Mouse (Mus musculus) common myeloid progenitor, adult 5-6 weeks (primary cell): ENCODE results near the gene Mpzl1. TPM values are rescaled to one million over a fixed set of nuclear protein-coding genes. Genes with fewer than 3 reads are reported as not detected.

Experiments
- ATAC-seq: replicated peaks from 2 replicates; pipeline ENCODE4 v1.8.0; 2016; ENCODE audit warnings: low read depth, mild to moderate bottlenecking, moderate TSS enrichment, inconsistent platforms; ENCODE audit not compliant: poor library complexity, severe bottlenecking
- total RNA-seq: library from RNA; stranded (forward); fragments of 200-1000, 187-1606 nt; gene quantifications from 2 replicates; pipeline ENCODE4 v1.2.3, GENCODE M21; 2017

The Mpzl1 gene
- total RNA-seq: 2.0 and 9.5 TPM in 2 replicates

DNA sequence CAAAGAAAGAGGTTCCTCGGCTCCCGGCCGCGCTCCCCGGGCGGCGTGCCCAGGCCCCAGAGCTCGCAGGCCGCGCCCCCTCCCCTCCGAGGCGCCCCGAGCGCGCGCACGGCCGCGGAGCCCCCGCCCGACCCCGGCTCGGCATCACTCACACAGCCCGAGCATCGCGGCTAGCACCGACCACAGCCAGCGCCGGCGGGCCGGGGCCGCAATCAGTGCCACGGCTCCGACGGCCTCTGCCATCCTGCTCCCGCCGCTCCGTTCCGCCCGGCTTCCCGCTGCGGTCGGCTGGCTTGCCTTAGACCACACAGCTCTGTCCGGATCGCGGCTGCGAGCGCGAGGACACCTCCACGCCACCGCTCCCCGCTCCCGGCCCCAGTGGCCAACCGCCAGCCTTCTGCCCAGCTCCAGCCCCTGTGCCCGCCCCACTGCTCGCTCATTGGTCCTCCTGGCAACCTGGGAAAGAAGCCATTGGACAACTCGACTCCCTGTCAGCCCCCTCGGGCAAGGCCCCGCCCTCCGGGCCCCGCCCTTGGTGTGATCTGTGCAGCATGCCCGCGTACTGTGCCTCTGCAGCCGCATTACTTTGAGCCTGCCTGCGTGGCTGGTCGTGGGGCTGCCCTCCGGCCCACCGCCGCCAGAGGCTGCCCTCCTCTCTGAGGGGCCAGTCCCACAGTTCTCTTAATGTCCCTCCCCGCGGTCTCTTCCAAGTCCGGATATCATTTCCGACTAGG is at the start of gene Mpzl1:
TSS of gene Mpzl1 (minus strand) at position 388 of the 734 bp plus-strand sequence.
- peak; percentile 99 for ATAC-seq

DNA sequence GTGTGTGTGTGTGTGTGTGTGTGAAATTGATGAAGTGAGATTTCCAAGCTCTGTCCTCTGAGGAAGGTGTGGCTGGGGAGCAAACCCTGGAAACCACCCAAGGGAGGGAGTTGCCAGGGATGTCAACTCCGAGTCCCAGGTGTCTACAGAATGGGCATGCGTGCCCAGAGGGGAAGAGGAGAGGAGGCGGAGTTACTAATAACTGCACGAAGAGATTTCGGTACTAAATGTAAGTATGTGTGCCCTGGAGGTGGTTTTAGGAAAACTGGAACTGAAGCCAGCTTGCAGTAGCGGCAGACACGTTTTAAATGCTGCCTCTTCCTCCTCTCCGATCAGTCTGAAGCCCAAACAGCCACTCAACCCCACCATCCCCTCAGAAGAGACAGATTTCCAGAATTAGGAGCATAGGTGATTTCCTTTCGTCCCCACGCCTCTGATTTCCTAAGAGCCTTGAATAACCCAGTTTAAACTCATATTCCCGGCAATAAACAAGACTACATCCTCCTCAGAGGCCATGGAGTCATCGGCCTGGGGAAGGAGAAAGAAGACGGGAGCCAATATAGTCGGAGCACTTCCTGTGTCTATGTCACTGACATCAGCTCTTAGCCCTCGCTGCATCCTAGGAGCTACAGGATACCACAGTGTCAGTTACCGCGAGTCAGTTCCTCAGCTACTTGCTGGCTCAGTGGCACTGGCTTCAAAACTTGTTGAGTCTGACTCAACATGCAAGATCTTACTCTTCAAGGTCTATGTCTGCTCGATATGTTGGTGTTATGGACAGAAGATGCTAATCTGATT is 47.9 kb upstream of the Mpzl1 start:
- ATAC-seq: peak; percentile 15; the same call in 1 of the 2 replicates

DNA sequence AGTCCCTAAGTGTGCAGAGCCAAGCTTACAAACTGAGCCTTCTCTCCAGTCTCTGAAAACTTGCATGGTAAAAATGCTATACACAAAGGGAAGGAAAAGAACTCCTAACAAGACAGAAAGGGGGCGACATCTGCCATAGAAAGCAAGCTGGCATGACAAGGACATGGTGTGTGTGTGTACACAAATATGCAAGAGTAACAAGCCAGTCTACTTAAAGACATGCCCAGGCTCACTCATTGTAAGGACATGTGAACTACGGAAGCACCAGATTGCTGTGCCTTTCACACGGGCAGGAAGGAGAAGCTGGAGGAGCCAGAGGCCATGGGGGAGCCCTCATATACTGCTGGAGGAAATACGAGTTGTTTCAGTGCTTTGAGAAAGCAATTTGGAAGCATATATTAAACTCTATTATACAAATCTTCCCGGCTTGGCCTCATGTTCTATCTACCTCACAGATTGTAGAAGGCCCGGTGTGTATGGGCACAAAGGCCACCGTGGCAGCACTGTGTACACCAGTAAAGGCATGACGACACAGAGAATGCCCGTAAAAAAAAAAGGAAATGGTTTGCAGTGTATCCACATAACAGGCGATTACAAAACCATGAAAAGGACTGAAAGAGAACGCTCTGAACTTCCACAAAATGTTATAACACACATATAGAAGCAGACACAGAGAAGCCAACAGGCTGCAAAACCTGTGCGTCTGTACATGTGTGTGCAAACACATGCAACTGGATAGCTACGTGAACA is 46.9 kb upstream of the Mpzl1 start:
- ATAC-seq: peak; percentile 51

- ATAC-seq: peak; percentile 46
Measured at GRCm38 (mm10) chr1:165680086-165680485, 45.7 kb upstream of the Mpzl1 start.

- ATAC-seq: no peak
Measured at GRCm38 (mm10) chr1:165679618-165679997, 45.3 kb upstream of the Mpzl1 start.

DNA sequence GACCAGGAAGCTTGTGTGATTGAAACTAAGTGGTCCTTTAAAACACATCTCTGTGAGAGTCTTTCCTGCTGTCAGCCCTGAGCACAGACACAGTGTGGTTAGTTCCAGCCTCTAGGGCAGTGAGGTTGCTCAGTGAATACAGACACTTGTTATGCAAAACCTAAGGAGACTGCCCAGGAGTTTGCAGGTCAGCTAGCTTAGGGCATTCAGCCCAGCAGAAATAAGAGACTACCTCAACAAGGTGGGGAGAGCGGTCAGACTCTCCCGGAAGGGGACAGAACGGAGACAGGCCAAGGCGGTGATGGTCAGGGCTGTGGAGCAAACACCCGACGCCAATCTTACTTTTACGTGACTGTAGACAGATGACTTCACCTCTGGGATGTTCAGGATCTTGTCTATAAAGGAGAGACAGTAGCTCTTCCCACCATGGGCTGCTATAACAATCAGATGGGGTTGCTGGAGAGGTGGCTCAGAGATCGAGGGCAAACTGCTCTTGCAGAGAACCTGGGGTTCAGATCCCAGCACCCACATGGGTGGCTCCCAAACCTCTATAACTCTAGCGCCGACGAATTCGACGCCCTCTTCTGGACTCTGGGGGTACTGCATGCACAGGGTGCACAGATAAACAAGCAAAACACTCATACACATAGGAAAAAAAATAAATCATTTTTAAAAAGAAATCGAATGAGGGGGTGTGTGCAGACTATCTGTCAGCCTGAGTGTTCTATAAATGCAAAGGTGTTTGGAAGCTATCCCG is 44.7 kb upstream of the Mpzl1 start:
- no peak for ATAC-seq

- ATAC-seq: no peak
Measured at GRCm38 (mm10) chr1:165677558-165677957, 43.2 kb upstream of the Mpzl1 start.

- no peak for ATAC-seq
Measured at GRCm38 (mm10) chr1:165676993-165677392, 42.7 kb upstream of the Mpzl1 start.

DNA sequence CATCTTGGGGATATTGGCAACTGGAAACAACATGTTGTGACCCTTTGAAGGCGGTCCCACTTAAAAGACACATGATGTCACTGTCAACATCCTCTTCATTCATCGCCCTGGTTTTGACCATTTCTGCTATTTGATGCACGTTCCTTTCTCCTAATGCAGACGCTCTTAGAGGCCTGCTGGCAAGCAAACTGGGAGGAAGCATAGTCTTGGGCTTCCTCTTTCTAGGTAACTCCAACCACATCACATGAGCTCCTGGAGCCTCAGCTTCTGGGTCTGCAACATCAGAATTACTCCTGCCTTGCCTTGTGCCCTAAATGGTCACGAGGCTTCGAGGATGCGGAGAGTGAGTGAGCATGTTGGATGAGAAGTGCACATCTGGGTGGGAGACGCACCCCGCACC is 40.8 kb upstream of the Mpzl1 start:
- peak; percentile 77 for ATAC-seq

DNA sequence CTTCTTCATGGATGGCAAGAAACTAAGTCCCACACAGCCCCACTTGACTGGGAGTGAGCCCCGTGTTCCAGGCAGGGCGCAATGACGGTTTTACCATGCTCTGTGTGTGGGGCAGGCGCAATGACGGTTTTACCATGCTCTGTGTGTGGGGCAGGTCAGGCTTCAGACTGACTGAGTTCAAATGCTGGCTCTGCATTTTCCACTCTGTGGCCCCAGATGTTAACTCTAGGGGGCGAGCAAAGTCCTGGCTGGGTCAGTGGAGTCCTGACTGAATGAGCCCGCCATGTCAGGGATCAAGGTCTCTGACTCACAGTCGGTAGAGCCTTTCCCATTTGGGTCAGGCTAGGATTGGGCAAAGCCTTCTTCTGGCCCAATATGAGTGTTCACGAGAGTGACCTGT is 38.0 kb upstream of the Mpzl1 start:
- no peak; the same call in 1 of the 2 replicates for ATAC-seq

- no peak for ATAC-seq
Measured at GRCm38 (mm10) chr1:165670056-165670455, 35.7 kb upstream of the Mpzl1 start.

DNA sequence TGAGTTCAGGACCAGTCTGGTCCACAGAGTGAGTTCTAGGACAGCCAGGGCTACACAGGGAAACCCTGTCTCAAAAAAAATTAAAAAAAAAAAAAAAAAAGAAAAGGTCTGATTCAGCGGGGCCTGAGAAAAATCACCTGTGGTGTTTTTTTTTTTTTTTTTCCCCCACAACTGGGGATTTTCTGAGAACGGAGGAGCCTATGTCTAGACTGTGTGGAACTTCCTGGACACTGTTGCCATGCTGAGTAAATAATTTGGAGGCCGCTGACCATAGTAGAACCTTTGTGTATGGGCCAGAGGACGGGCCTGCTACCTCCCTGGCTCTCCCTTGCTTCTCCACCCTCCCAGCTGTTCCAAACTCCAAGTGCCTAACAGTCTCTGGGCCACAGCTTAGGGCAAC is 34.6 kb upstream of the Mpzl1 start:
- ATAC-seq: no peak

- peak; percentile 9; the same call in 1 of the 2 replicates for ATAC-seq
Measured at GRCm38 (mm10) chr1:165667380-165667779, 33.0 kb upstream of the Mpzl1 start.

GRCm38 (mm10) chr1:165666944-165667343 is 32.6 kb upstream of the Mpzl1 start:
- peak; percentile 67 for ATAC-seq

GRCm38 (mm10) chr1:165665758-165666157 is 31.4 kb upstream of the Mpzl1 start:
- no peak for ATAC-seq

- ATAC-seq: no peak
Measured at GRCm38 (mm10) chr1:165663277-165663676, 28.9 kb upstream of the Mpzl1 start.

GRCm38 (mm10) chr1:165662426-165663192 is 28.3 kb upstream of the Mpzl1 start:
- no peak for ATAC-seq

DNA sequence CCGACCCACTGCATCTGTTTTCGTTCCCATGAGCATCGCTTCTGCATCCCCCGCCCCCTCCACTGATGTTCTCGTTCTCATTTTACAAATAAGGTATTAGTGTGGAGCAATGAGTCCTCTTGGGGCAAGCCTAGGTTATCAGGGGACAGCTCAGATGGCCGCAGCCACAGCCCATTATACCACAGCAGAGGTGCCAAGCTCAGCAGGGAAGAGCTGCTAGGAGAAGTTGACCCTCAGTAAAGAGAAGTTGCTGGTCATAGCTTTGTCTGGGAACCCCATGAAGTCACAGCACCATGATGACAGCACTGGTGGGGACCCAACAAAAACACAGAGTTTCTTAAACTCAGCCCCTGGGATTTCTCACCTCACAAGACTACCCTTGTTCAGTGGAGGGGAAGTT is 27.4 kb upstream of the Mpzl1 start:
- ATAC-seq: no peak

- ATAC-seq: no peak
Measured at GRCm38 (mm10) chr1:165661191-165661590, 26.9 kb upstream of the Mpzl1 start.
